Mouse (Mus musculus): ENCODE measurements around the gene Lrrc8c. TPM values are rescaled to one million over a fixed set of nuclear protein-coding genes. Genes with fewer than 3 reads are reported as not detected.

The Lrrc8c gene
- polyA plus RNA-seq, 1 experiment from 2014 or later, result 23.0 TPM

DNA sequence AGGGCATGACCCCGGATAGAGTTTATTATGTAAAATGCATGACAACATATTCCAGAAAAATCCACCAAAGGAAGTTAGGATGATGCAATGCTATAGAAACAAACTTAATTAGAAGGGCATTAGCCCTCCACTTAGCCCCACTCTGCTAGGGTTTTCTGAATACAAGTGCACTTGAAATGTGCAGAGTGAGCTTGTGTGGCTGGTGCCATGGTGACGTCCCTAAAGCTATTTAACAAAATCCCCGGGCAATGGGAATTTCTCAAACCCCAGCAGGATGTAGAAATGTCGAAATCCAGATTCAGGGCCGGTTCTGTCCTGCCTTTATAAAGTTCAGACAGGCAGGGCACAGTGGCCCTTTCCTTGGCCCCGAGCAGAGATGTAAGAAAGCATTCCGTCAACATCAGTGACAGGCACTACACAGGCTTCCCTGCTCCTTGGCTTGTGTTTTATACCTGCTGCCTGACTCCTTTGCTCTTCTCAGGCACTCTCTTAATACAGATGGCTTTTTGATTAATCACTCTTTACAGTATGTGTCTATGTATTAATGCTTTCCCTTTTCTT lies 47.7 kb downstream of the Lrrc8c start:
- Histone ChIP-seq H3K4me1 (ENCODE audit: insufficient read depth, low read depth, low read length) (peaks cover 4% of the 10 kb centered on the region; the same call in 1 of the 2 replicates), H3K9me3 (ENCODE audit: low read length) (no peaks in the 10 kb centered on the region), H3K27ac (ENCODE audit: low read length) (no peak overlapping the region), H3K27me3 (replicated peaks; ENCODE audit: insufficient read depth, low read length) (no peaks in the 10 kb centered on the region), H3K4me3 (ENCODE audit: low read depth, low read length) (no peak overlapping the region), H3K4me2 (replicated peaks; ENCODE audit: low read depth, low read length) (no peak overlapping the region), H3K9ac (replicated peaks; ENCODE audit: low read depth) (no peak overlapping the region), H3K36me3 (ENCODE audit: insufficient read depth, low read length) (no peaks in the 10 kb centered on the region)
- DNase-seq (ENCODE audit: low spot score) (peak; percentile 85), ATAC-seq (peak; percentile 91)
- TF ChIP-seq CTCF (IDR thresholded peaks at IDR 0.05) (no peak), EP300 (IDR thresholded peaks at IDR 0.05) (peak; percentile 50; the same call in 1 of the 2 replicates)
- 35% methylated on average over 7 of the region's 7 CpGs for WGBS

- Histone ChIP-seq H3K9ac (replicated peaks; ENCODE audit: low read depth) (no peak overlapping the region), H3K9me3 (ENCODE audit: low read length) (no peaks in the 10 kb centered on the region), H3K27ac (ENCODE audit: low read length) (no peak overlapping the region), H3K36me3 (ENCODE audit: insufficient read depth, low read length) (no peaks in the 10 kb centered on the region), H3K27me3 (replicated peaks; ENCODE audit: insufficient read depth, low read length) (no peaks in the 10 kb centered on the region), H3K4me3 (ENCODE audit: low read depth, low read length) (no peak overlapping the region), H3K4me2 (replicated peaks; ENCODE audit: low read depth, low read length) (no peak overlapping the region), H3K4me1 (ENCODE audit: insufficient read depth, low read depth, low read length) (peaks cover 3% of the 10 kb centered on the region; the same call in 1 of the 2 replicates)
- 57% methylated on average over 6 of the region's 6 CpGs for WGBS
- ATAC-seq (peak; percentile 28), DNase-seq (ENCODE audit: low spot score) (peak; percentile 63)
- no peak for TF ChIP-seq CTCF (IDR thresholded peaks at IDR 0.05)
- TF ChIP-seq EP300 (IDR thresholded peaks at IDR 0.05), result no peak
Observed at GRCm38 (mm10) chr5:105568043-105568747, 49.0 kb downstream of the Lrrc8c start.

- DNase-seq (ENCODE audit: low spot score), result no peak
- TF ChIP-seq CTCF (IDR thresholded peaks at IDR 0.05) (no peak), EP300 (IDR thresholded peaks at IDR 0.05) (no peak)
- no peak overlapping the region for H3K27ac ChIP-seq (ENCODE audit: low read length)
- H3K9ac ChIP-seq (replicated peaks; ENCODE audit: low read depth), result no peak overlapping the region
- no peak overlapping the region for H3K4me2 ChIP-seq (replicated peaks; ENCODE audit: low read depth, low read length)
- no peaks in the 10 kb centered on the region for H3K9me3 ChIP-seq (ENCODE audit: low read length)
- 66% methylated on average over 2 of the region's 2 CpGs for WGBS
- ATAC-seq, result no peak
- H3K4me3 ChIP-seq (ENCODE audit: low read depth, low read length), result no peak overlapping the region
- H3K36me3 ChIP-seq (ENCODE audit: insufficient read depth, low read length), result no peaks in the 10 kb centered on the region
- no peaks in the 10 kb centered on the region for H3K27me3 ChIP-seq (replicated peaks; ENCODE audit: insufficient read depth, low read length)
- peaks cover 3% of the 10 kb centered on the region; the same call in 1 of the 2 replicates for H3K4me1 ChIP-seq (ENCODE audit: insufficient read depth, low read depth, low read length)
Observed at GRCm38 (mm10) chr5:105569168-105569567, 50.0 kb downstream of the Lrrc8c start.

- 71% methylated on average over 5 of the region's 5 CpGs for WGBS
- TF ChIP-seq EP300 (IDR thresholded peaks at IDR 0.05) (no peak), CTCF (IDR thresholded peaks at IDR 0.05) (no peak)
- no peak overlapping the region for H3K4me3 ChIP-seq (ENCODE audit: low read depth, low read length)
- H3K9ac ChIP-seq (replicated peaks; ENCODE audit: low read depth), result no peak overlapping the region
- ATAC-seq, result no peak
- no peaks in the 10 kb centered on the region for H3K36me3 ChIP-seq (ENCODE audit: insufficient read depth, low read length)
- no peak overlapping the region for H3K4me2 ChIP-seq (replicated peaks; ENCODE audit: low read depth, low read length)
- H3K27me3 ChIP-seq (replicated peaks; ENCODE audit: insufficient read depth, low read length), result no peaks in the 10 kb centered on the region
- H3K9me3 ChIP-seq (ENCODE audit: low read length), result no peaks in the 10 kb centered on the region
- no peak for DNase-seq (ENCODE audit: low spot score)
- H3K4me1 ChIP-seq (ENCODE audit: insufficient read depth, low read depth, low read length), result no peaks in the 10 kb centered on the region
- H3K27ac ChIP-seq (ENCODE audit: low read length), result no peak overlapping the region
Observed at GRCm38 (mm10) chr5:105572160-105572692, 53.0 kb downstream of the Lrrc8c start.

DNA sequence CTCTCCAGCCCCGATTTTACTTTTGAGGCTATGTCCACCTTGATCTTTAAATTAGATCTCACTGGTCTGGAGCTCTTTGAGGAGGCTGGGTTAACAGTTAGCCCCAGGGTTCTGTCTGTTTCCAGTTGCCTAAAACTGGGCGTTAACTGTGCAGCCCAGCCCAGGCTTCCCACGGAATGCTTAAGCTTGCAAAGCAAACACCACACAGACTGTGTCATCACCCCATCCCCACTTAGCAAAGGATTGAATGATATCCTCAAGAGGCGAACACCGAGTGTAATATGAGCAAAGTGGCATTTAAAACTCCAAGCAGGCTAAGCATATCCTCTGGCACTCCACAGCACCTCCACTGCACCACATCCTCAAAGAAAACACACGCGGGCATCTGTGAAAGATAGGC lies 53.7 kb downstream of the Lrrc8c start:
- TF ChIP-seq EP300 (IDR thresholded peaks at IDR 0.05), result no peak
- no peak for TF ChIP-seq CTCF (IDR thresholded peaks at IDR 0.05)
- no peak overlapping the region for H3K4me2 ChIP-seq (replicated peaks; ENCODE audit: low read depth, low read length)
- H3K27ac ChIP-seq (ENCODE audit: low read length), result no peak overlapping the region
- ATAC-seq (peak; percentile 25; the same call in 1 of the 2 replicates), DNase-seq (ENCODE audit: low spot score) (no peak)
- H3K36me3 ChIP-seq (ENCODE audit: insufficient read depth, low read length), result no peaks in the 10 kb centered on the region
- no peaks in the 10 kb centered on the region for H3K4me1 ChIP-seq (ENCODE audit: insufficient read depth, low read depth, low read length)
- no peak overlapping the region for H3K4me3 ChIP-seq (ENCODE audit: low read depth, low read length)
- H3K9ac ChIP-seq (replicated peaks; ENCODE audit: low read depth), result no peak overlapping the region
- H3K9me3 ChIP-seq (ENCODE audit: low read length), result no peaks in the 10 kb centered on the region
- WGBS, result 53% methylated on average over 7 of the region's 7 CpGs
- H3K27me3 ChIP-seq (replicated peaks; ENCODE audit: insufficient read depth, low read length), result no peaks in the 10 kb centered on the region

DNA sequence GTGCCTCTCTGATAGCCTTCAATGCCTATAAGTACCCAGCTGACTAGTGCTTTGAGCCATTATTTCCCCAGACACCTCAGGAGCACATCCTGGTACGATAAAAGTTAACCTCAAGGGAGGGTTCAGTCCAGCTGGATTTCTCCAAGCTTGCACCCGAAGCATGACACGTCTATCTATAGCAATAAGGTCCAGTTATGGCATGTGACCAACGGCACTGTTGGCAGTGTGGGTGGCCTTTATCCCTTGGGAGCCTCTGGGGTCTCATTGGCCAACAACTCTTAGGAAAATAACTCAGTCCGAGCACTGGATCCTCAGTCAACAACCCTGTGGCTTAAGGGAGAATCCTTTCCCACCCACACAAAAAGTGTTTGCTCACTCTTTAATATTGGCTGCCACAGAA lies 55.6 kb downstream of the Lrrc8c start:
- no peaks in the 10 kb centered on the region for H3K4me1 ChIP-seq (ENCODE audit: insufficient read depth, low read depth, low read length)
- H3K27ac ChIP-seq (ENCODE audit: low read length), result no peak overlapping the region
- no peaks in the 10 kb centered on the region for H3K27me3 ChIP-seq (replicated peaks; ENCODE audit: insufficient read depth, low read length)
- no peak overlapping the region for H3K9ac ChIP-seq (replicated peaks; ENCODE audit: low read depth)
- ATAC-seq (no peak), DNase-seq (ENCODE audit: low spot score) (no peak)
- 67% methylated on average over 5 of the region's 5 CpGs for WGBS
- no peak overlapping the region for H3K4me2 ChIP-seq (replicated peaks; ENCODE audit: low read depth, low read length)
- H3K4me3 ChIP-seq (ENCODE audit: low read depth, low read length), result no peak overlapping the region
- TF ChIP-seq CTCF (IDR thresholded peaks at IDR 0.05) (no peak), EP300 (IDR thresholded peaks at IDR 0.05) (no peak)
- peaks cover 6% of the 10 kb centered on the region for H3K36me3 ChIP-seq (ENCODE audit: insufficient read depth, low read length)
- H3K9me3 ChIP-seq (ENCODE audit: low read length), result no peaks in the 10 kb centered on the region
